Mouse (Mus musculus) bone marrow macrophage, adult 2 months (primary cell): Measurements from ENCODE around the gene Bcorl1.

Source experiments
- CTCF ChIP-seq: IDR thresholded peaks from 2 replicates; pipeline ENCODE4 v1.5.1; 2012; ENCODE audit warnings: low read depth, mild to moderate bottlenecking, low read length, moderate library complexity
- POLR2A ChIP-seq: IDR thresholded peaks from 2 replicates; pipeline ENCODE4 v1.6.1; 2012; ENCODE audit warnings: mild to moderate bottlenecking, low read depth, low read length, borderline replicate concordance

DNA sequence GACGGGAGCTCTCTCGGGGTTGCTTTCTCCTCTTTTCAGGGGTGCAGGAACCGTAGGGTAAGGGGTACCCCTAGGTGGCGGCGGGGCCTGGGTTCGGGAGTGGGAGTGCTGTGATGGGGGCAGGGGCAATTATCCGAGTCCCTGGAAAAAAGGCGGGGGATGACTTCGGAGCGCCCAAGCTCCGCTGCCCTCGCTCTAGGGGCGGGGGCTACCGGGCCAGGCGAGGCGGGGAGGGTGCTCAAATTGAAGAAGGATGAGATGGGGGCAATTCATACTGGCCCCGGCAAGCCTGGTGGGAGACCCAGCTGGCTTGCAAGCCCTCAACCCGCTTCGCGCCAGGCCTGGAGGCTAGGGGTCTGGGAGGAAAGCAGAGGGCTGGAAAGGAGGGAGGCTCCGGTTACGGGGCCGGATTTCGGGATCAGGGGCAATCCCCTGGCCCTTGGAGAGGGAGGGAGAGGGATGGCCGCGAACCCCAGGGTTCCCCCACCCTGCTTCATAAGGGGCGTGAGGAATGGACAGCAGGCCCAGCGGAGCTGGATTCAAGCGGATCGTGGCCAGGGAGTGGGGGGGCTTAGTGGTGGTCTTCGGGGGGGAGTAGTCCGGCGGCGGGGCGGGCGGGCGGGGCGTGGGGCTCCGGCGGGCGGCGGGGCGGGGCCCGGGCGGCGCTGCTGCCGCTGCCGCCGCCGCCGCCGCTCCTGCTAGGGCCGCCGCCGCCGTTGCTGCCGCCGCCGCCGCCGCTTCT is 3.7 kb downstream of the Bcorl1 start:
- TF ChIP-seq CTCF (no peak), POLR2A (no peak)
